Mouse (Mus musculus) neural tube, embryonic 12.5 days (tissue): ENCODE measurements at regions not wholly inside any gene's neighbourhood (a gene's known extent, or its start where the extent isn't known, plus 50 kb on each side); places are given as distances from the start of the nearest gene placed in this dataset.

Experiments used
- ATAC-seq: fragments of 200-750 bp; cut with Nextera tagmentation; 2 replicates; pipeline ENCODE4 v1.8.0; 2017; ENCODE audit warnings: low read depth, mild to moderate bottlenecking, moderate TSS enrichment, moderate library complexity; ENCODE audit not compliant: low FRiP score
- H3K27ac ChIP-seq: fragments of 300-500 bp; sonication (generic); 2 replicates; pipeline ENCODE4 v1.5.1; 2016
- H3K27me3 ChIP-seq: fragments of 300-500 bp; sonication (generic); replicated peaks from 2 replicates; pipeline ENCODE4 v1.6.1; 2016; ENCODE audit warnings: mild to moderate bottlenecking
- H3K36me3 ChIP-seq: fragments of 300-500 bp; sonication (generic); 2 replicates; pipeline ENCODE4 v1.6.1; 2016; ENCODE audit warnings: mild to moderate bottlenecking
- H3K4me1 ChIP-seq: fragments of 300-500 bp; sonication (generic); 2 replicates; pipeline ENCODE4 v1.6.1; 2016
- H3K4me2 ChIP-seq: fragments of 300-500 bp; sonication (generic); replicated peaks from 2 replicates; pipeline ENCODE4 v1.6.1; 2016; ENCODE audit warnings: mild to moderate bottlenecking
- H3K4me3 ChIP-seq: fragments of 300-500 bp; sonication (generic); 2 replicates; pipeline ENCODE4 v1.5.1; 2016
- H3K9ac ChIP-seq: fragments of 300-500 bp; sonication (generic); 2 replicates; pipeline ENCODE4 v1.6.1; 2016; ENCODE audit warnings: mild to moderate bottlenecking
- H3K9me3 ChIP-seq: fragments of 300-500 bp; sonication (generic); 2 replicates; pipeline ENCODE4 v1.6.1; 2016; ENCODE audit warnings: mild to moderate bottlenecking
- WGBS: fragments of 180-500 bp; shearing (Covaris S2); methylation state at CpG from one replicate; pipeline ENCODE4 v1.1.7; 2016; 5-methylcytosine and 5-hydroxymethylcytosine counted together

DNA sequence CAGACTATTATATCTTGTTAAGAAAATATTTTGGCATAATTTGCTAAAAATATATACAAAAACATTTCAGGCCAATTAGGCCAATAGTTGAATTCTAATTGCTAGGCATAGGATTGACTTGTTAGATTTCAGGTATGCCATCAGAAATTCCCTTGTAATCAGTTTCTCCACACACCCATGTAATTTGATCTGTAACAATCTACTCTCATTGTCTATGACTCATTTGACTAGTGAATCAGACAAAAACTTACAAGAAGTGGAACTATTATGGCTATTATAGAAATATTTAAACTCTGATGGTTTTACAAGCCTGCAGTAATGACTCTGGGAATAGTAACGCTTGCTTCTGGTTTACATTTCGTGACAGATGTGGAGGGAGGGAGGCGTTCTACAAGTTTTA, 338.9 kb upstream of the Ptbp2 start:
- no peak overlapping the region for H3K27ac ChIP-seq
- H3K4me2 ChIP-seq: no peak overlapping the region
- ATAC-seq: no peak
- H3K9ac ChIP-seq: no peak overlapping the region
- no peaks in the 10 kb centered on the region for H3K36me3 ChIP-seq
- H3K9me3 ChIP-seq: no peaks in the 10 kb centered on the region
- no peaks in the 10 kb centered on the region for H3K27me3 ChIP-seq
- no peak overlapping the region for H3K4me3 ChIP-seq
- no peaks in the 10 kb centered on the region for H3K4me1 ChIP-seq
- 87% methylated on average over 3 of the region's 3 CpGs for WGBS

DNA sequence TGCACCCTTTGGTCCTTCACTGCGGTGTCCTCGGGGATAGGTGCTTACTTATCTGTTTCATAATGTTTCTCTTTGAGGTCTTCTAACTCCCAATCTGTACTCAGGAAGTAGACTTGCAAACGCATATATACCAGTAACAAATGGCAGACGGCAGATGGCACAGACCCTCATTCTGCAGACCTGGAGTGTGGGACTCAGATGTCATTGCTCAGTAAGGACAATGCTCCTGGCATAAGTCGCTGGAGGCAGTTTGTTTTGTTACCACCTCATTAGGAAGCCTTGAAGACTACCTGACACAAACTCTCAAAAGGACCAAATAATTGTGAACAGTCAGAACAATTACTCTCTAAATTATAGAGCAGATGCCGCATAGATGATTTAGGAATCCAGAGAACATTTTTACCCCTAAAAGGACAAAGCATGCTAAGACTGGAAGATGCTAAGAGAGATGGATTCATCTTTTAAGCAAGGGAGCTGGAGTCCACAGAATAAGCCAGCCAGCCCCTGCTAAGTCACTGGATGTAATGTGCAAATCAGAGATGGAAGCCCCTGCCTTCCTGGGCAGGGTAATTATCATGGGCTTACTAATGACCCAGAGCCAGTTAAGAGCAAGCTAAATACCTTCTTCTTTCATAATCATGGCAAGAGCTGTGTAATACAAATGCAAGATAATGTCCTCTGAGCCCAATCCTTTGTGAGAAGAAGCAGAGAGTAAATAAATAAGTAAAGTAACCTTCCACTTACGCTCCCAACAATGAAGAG, 299.1 kb upstream of the Ptbp2 start:
- no peak overlapping the region for H3K4me2 ChIP-seq
- H3K27me3 ChIP-seq: no peaks in the 10 kb centered on the region
- WGBS: 78% methylated on average over 7 of the region's 7 CpGs
- no peak overlapping the region for H3K9ac ChIP-seq
- H3K4me1 ChIP-seq: no peaks in the 10 kb centered on the region
- no peaks in the 10 kb centered on the region for H3K36me3 ChIP-seq
- no peak for ATAC-seq
- no peaks in the 10 kb centered on the region for H3K9me3 ChIP-seq
- no peak overlapping the region for H3K27ac ChIP-seq
- no peak overlapping the region for H3K4me3 ChIP-seq

DNA sequence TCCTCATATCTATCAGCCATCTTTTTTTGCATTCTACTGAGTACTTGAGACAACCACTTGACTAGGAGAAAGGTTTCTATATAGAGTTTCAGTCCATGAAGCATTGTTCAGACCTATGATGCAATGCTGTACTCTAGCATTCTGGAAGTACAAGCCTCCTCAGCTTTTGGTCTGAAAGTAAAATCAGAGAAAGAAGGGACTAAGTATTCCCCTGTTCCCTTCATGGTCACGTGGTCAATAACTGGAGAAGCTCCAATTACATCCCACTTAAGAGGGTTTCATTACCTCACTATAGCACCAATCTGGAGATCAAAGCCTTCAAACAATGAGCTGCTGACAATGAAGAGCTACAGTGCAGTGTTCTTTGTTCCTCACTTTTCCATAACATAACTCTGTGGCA, 289.3 kb upstream of the Ptbp2 start:
- H3K27me3 ChIP-seq: no peaks in the 10 kb centered on the region
- no peaks in the 10 kb centered on the region for H3K9me3 ChIP-seq
- no peaks in the 10 kb centered on the region for H3K36me3 ChIP-seq
- no peak overlapping the region for H3K4me3 ChIP-seq
- H3K9ac ChIP-seq: no peak overlapping the region
- ATAC-seq: no peak
- 14% methylated on average over 1 of the region's 1 CpGs for WGBS
- no peak overlapping the region for H3K27ac ChIP-seq
- H3K4me1 ChIP-seq: no peaks in the 10 kb centered on the region
- no peak overlapping the region for H3K4me2 ChIP-seq

DNA sequence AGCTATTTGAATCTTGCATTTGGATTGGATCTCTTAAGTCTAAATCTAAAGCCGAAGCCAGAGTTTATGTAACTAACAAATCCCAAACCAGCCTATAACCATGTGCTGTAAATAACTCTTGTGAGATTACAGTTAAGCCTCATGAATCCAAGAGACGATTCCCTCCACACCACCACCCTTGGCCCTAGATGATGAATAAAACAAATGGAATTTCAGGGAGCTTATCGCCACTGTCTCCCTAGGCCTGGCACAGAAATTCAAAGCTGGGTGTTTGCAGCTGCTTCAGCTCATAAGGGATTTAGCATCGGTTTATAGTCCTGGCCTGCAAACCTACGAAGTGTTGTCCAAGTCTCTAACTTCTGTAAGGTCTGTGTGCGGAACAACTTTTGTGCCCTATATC, 281.4 kb upstream of the Ptbp2 start:
- no peak overlapping the region for H3K9ac ChIP-seq
- H3K4me2 ChIP-seq: no peak overlapping the region
- H3K4me3 ChIP-seq: no peak overlapping the region
- H3K4me1 ChIP-seq: no peaks in the 10 kb centered on the region
- no peak overlapping the region for H3K27ac ChIP-seq
- no peak for ATAC-seq
- H3K27me3 ChIP-seq: no peaks in the 10 kb centered on the region
- no peaks in the 10 kb centered on the region for H3K9me3 ChIP-seq
- WGBS: 95% methylated on average over 6 of the region's 6 CpGs
- no peaks in the 10 kb centered on the region for H3K36me3 ChIP-seq

DNA sequence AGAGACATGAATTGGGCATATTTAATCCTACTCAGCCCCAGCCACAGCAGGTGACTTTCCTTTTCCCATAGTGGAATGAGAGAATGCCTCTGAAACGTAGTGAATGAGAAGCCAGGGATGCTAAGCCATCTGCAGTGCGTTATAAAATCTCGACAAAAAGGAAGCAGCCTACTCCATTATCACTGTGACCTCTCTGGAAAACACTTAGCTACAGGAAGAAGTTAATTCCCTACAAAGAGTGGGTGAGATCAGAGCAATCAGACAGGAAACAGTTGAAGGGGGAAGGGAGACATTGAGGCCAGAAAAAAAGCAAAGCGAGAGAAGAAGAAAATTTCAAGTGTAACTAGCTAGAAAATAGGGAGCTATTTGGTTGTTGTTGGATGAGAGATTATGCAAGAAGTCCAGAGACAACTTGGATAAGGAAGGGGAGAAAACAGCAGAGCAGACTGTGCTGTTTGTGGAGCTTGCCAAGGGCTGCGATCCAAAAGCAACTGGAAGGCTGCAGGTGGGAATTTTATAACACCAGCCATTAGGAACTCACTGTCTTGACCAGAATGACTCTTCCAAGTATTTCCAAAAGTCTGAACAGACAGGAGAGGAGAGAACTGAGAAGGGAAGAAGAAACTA, 280.7 kb upstream of the Ptbp2 start:
- 43% methylated on average over 5 of the region's 5 CpGs for WGBS

DNA sequence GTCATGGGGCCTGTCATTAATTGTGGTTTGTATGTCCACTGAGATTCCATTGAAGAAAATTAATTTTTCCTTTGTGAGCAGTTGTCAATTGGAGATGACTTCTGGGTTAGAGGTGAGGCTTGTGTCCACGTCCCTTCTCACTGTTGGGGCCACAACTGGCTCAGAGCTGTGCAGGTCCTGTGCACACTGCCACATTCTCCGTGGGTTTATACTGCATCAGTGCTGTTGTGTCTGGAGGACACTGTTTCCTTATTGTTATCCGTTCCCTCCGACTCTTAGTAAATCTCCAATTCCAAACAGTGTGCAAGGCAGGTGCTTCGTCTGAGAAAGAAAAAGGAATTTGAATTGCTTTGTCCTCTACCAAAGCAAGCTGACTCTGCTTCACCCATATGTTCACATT, 278.0 kb upstream of the Ptbp2 start:
- no peaks in the 10 kb centered on the region for H3K27me3 ChIP-seq
- H3K36me3 ChIP-seq: no peaks in the 10 kb centered on the region
- ATAC-seq: no peak
- H3K4me2 ChIP-seq: no peak overlapping the region
- 76% methylated on average over 5 of the region's 5 CpGs for WGBS
- H3K4me3 ChIP-seq: no peak overlapping the region
- H3K9me3 ChIP-seq: no peaks in the 10 kb centered on the region
- no peak overlapping the region for H3K9ac ChIP-seq
- no peaks in the 10 kb centered on the region for H3K4me1 ChIP-seq
- H3K27ac ChIP-seq: no peak overlapping the region

More for the DNA sequence above, 280.7 kb upstream of the Ptbp2 start:
- Histone ChIP-seq H3K9me3 (no peaks in the 10 kb centered on the region), H3K36me3 (no peaks in the 10 kb centered on the region), H3K27me3 (no peaks in the 10 kb centered on the region), H3K4me1 (no peaks in the 10 kb centered on the region), H3K9ac (no peak overlapping the region), H3K27ac (no peak overlapping the region), H3K4me2 (no peak overlapping the region), H3K4me3 (no peak overlapping the region)
- no peak for ATAC-seq

DNA sequence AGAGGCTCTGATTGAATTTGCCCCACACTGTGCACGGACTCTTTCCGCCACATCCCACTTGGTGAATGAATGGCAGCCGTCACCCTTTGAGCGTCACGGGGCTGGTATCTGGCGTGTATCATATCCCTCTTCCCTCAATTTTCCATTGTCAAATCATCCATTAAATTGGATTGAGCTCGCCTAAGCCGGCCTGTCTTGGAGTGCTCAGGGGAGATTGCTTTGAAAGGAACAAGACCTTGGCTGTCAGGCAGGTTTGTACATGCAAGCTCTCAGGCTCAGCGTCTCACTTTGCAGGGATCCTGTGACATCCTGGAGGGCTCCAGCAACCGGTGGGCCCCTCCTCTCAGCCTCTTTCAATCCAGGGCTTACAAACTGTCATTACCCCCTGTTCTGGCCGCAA, 275.7 kb upstream of the Ptbp2 start:
- Histone ChIP-seq H3K27me3 (no peaks in the 10 kb centered on the region), H3K9me3 (no peaks in the 10 kb centered on the region), H3K4me3 (no peak overlapping the region), H3K9ac (no peak overlapping the region), H3K27ac (no peak overlapping the region), H3K36me3 (no peaks in the 10 kb centered on the region), H3K4me2 (no peak overlapping the region), H3K4me1 (no peaks in the 10 kb centered on the region)
- 62% methylated on average over 11 of the region's 11 CpGs for WGBS
- ATAC-seq: no peak

DNA sequence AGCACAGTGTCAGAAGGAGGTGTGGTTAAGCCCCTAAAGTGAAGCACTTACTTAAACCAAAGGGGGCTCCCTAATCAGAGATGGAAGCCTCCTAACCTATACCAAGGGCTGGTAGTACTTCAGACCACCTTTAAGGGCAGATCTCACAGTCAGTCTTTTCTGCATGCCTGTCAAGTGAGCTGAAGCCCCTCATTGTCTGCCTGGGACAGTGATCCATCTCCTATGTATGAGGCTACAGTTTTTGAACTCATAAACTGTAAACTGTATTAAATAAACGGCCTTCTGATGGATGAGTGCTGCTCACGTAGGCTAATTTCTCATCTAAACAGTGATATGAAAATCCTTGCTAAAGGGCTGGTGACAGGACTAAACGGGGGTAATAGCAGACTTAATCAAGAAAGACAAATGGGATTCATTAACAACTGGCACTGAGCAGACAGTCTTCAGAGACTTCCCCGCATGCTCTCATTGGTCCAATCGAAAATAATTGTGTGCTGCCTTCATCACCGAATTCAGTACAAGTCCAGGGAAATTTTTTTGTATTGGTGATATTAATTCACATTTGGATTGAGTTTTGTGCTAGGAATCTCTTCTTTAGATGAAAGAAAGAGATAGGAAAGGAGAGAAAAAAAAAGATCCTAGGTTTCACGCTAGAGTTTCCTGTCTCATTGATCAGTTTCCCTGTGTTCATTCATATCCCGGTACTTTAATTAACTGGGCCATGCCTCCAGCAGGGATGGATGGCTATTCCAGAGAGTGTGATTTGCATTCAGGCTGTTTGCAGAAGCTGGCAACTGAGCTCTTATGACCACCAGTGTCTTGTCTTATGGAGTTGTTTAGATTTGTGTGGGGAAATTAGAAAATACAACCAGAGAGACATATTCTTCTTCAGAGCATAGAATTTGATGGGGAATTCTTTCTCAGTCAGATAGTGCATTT, 271.2 kb upstream of the Ptbp2 start:
- Histone ChIP-seq H3K36me3 (no peaks in the 10 kb centered on the region), H3K4me2 (no peak overlapping the region), H3K4me1 (no peaks in the 10 kb centered on the region), H3K27me3 (no peaks in the 10 kb centered on the region), H3K9ac (no peak overlapping the region), H3K9me3 (no peaks in the 10 kb centered on the region), H3K27ac (no peak overlapping the region), H3K4me3 (no peak overlapping the region)
- peak; percentile 81 for ATAC-seq
- WGBS: 64% methylated on average over 8 of the region's 8 CpGs

DNA sequence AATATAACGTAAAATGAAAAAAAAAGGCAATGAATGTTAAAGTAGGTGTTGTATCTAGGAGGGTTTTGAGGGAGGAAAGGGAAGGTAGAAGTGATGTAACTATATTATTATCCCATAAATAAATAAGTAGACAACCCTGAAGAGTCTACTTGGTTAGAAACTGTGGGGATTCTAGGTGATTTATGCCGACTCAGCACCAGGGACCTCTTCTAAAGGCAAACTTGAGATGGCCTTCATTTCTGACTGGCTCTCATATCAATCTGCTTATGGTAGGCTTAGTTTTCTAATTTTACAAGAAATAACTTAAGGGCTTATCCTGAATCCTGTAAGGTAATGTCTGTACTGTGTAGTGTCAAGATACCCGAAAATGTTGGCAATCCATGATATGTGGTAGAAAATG, 263.0 kb upstream of the Ptbp2 start:
- Histone ChIP-seq H3K9ac (no peak overlapping the region), H3K27me3 (no peaks in the 10 kb centered on the region), H3K9me3 (no peaks in the 10 kb centered on the region), H3K4me3 (no peak overlapping the region), H3K36me3 (no peaks in the 10 kb centered on the region), H3K27ac (no peak overlapping the region), H3K4me2 (no peak overlapping the region), H3K4me1 (no peaks in the 10 kb centered on the region)
- 91% methylated on average over 3 of the region's 3 CpGs for WGBS
- no peak for ATAC-seq

DNA sequence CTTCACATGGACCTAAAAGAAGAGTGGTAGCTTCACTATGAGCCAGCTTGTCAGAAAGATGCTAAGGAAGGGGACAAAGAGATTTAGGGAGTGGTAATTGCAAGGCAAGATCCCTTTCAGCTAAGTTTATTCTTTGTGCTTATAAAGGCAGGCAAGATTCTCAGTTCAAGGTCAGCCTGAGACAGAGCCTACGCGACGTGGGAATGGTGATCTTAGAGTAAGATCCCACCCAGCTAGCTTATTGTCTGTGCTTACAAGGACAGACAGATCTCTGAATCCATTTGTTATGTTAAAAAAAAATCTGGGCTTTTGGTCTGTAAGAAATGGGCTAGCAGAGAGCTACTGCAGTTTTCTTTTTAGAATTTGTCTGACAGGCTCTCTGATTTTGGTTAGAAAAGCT, 253.3 kb upstream of the Ptbp2 start:
- Histone ChIP-seq H3K4me2 (no peak overlapping the region), H3K27me3 (no peaks in the 10 kb centered on the region), H3K9me3 (no peaks in the 10 kb centered on the region), H3K36me3 (no peaks in the 10 kb centered on the region), H3K4me3 (no peak overlapping the region), H3K9ac (no peak overlapping the region), H3K27ac (no peak overlapping the region), H3K4me1 (no peaks in the 10 kb centered on the region)
- no peak for ATAC-seq
- 91% methylated on average over 3 of the region's 3 CpGs for WGBS

DNA sequence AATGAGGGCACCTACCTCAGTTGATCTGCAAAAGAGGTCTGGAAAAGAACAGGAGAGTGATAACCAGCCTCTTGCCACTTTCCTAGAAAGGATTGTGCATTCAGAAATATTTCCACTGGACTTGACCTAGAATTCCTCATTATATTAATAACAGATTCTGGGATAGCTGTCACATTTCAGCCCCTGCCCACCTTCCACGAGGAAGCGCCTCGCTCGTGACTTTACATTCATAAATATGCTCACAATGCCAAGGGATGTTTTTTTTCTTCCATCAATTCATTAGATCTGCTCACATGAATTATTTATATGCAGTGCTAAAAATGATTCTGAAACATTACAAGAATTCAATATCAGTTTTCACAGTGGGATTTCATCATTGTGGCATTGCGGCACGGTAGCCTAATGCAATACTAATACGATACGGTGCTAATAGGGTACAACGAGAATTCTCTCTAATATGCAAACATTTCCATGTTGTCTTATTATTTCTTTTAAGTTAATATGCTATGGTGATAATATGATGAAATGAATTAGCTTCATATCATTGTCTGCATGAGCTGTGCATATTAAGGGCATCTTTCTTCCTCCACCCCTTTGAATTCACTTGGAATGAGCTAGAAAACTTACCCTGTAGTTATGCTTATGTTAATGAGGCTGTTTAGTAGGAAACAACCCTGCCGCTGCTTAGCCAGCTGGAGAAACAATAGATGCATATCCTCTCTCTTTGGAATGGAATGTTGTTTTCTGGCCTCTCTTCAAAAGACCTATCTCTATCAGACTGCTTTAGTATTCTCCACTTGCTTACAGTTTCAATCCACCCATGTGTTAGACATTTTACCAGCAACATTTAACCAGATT, 235.8 kb upstream of the Ptbp2 start:
- WGBS: 72% methylated on average over 10 of the region's 10 CpGs
- Histone ChIP-seq H3K36me3 (no peaks in the 10 kb centered on the region), H3K27ac (no peak overlapping the region), H3K27me3 (no peaks in the 10 kb centered on the region), H3K4me3 (no peak overlapping the region), H3K4me2 (no peak overlapping the region), H3K9ac (no peak overlapping the region), H3K9me3 (no peaks in the 10 kb centered on the region), H3K4me1 (no peaks in the 10 kb centered on the region)
- ATAC-seq: no peak

DNA sequence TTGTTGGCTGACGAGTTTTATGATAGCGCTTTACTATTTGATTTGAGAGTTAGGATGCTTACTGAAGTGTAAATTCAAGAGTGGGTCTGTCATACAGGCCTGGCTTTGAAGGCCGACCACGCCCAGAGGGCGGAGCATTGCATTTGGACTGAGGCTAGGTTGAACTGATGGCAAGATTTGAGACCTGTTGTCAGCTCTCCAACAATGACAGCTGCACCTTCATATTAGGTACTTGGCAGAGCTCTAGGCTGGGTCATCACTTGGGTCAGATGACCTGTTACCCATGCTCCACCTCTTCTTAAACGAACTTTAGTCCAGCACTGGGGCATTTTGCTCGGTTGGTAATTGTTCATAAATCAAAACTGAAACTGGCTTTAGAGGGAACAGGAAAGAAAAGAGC, 231.1 kb upstream of the Ptbp2 start:
- H3K9ac ChIP-seq: no peak overlapping the region
- 86% methylated on average over 7 of the region's 7 CpGs for WGBS
- no peak overlapping the region for H3K4me2 ChIP-seq
- ATAC-seq: no peak
- H3K4me3 ChIP-seq: no peak overlapping the region
- no peaks in the 10 kb centered on the region for H3K27me3 ChIP-seq
- no peak overlapping the region for H3K27ac ChIP-seq
- no peaks in the 10 kb centered on the region for H3K36me3 ChIP-seq
- H3K9me3 ChIP-seq: no peaks in the 10 kb centered on the region
- H3K4me1 ChIP-seq: no peaks in the 10 kb centered on the region
